Mouse (Mus musculus) cortical plate, adult 2 months (tissue): ENCODE data around the gene Fam129a.

Experiments used
- CTCF ChIP-seq: fragments of 200-500 bp; IDR thresholded peaks from 2 replicates; pipeline ENCODE4 v1.5.1; 2011; ENCODE audit warnings: mild to moderate bottlenecking, control low read depth, low read length; ENCODE audit not compliant: insufficient read depth; ENCODE audit errors: extremely low read depth
- POLR2A ChIP-seq: fragments of 200-500 bp; IDR thresholded peaks from 2 replicates; pipeline ENCODE4 v1.6.1; 2011; ENCODE audit warnings: mild to moderate bottlenecking, low read length, control low read depth; ENCODE audit not compliant: insufficient read depth; ENCODE audit errors: extremely low read depth

DNA sequence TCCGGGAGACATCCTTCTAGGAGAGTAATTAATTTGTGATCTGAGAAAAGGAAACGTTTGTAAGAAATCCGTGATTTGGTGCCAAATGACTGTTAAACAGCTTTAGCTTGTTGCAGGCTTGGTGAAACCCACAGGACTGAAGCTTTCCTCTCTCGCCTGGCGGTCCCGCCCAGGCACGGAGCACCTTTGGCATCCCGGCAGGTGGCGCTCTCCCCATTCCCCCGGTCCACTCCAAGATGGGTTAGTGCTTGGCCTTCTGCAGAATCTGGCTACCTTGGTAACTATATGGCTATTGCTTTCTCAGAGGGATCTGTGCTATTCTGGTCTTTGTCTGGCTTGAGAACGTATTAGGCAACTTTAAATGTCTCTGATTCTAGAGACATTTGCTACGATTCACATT is 6.6 kb upstream of the Fam129a start:
- TF ChIP-seq CTCF (peak; percentile 82), POLR2A (no peak)
